Mouse (Mus musculus): Measurements from ENCODE around the gene Gjb3. TPM values are rescaled to one million over a fixed set of nuclear protein-coding genes. Genes with fewer than 3 reads are reported as not detected.

Gjb3 gene
- polyA plus RNA-seq, 1 experiment, result 3.2 TPM

DNA sequence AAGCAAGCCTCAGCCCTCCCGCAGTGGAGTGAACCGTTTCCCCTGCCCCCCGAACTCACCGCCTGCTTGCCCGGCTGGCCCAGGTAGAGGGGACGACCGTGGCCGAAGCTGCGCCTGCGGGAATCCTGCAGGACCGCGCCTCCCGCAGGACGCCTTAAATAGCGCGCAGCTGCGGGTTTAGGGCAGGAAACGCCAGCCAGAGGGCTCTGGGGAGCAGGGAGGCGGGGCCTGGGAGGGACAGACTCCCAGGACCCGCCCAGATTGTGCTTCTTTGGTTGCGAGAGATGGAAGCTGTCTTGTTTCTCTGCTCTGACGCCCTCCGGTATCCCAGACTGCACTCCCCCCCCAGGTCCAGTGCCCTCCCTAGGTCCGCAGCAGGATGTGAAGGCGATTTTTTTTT is 16.8 kb downstream of the Gjb3 start, which contains the start of gene Gja4:
Gene Gja4, minus strand, starts transcription at position 179 of the 400 bp plus-strand sequence.
- Histone ChIP-seq H3K4me1 (ENCODE audit: control insufficient read depth, insufficient read depth, low read length) (peaks cover 4% of the 10 kb centered on the region; the same call in 1 of the 2 replicates), H3K4me3 (ENCODE audit: control insufficient read depth, low read depth, low read length) (peak within 1 kb of the TSS; percentile 72), H3K36me3 (ENCODE audit: control insufficient read depth, insufficient read depth, low read length) (no peaks in the 10 kb centered on the region), H3K27me3 (ENCODE audit: control insufficient read depth, insufficient read depth, low read length) (no peaks in the 10 kb centered on the region), H3K27ac (ENCODE audit: control insufficient read depth, insufficient read depth, low read depth, low read length) (no peak within 1 kb of the TSS; the same call in 1 of the 2 replicates)
- no peak for TF ChIP-seq POLR2A (IDR thresholded peaks at IDR 0.05; ENCODE audit: control insufficient read depth, low read depth, low read length)
- no peak for TF ChIP-seq CTCF (IDR thresholded peaks at IDR 0.05; ENCODE audit: control insufficient read depth, insufficient read depth, insufficient replicate concordance, low read depth, low read length)

DNA sequence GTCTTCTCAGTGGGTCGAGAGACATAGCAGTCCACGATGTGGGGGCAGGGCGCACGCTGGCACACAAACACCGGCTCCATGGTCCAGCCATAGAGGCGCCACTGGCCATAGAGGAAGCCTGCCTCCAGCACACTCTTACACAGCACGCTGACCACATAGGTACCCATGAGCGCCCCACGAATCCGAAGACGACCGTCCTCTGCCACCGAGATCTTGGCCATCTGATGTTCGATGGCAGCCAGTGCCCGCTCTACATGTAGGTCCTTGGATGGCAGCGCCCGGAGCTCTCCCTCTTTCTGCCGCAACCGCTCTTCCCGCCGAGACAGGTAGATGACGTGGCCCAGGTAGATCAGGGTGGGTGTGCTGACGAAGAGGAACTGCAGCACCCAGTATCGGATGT is 18.3 kb downstream of the Gjb3 start:
- Histone ChIP-seq H3K4me1 (ENCODE audit: control insufficient read depth, insufficient read depth, low read length) (peaks cover 4% of the 10 kb centered on the region; the same call in 1 of the 2 replicates), H3K36me3 (ENCODE audit: control insufficient read depth, insufficient read depth, low read length) (no peaks in the 10 kb centered on the region), H3K4me3 (ENCODE audit: control insufficient read depth, low read depth, low read length) (no peak overlapping the region), H3K27me3 (ENCODE audit: control insufficient read depth, insufficient read depth, low read length) (no peaks in the 10 kb centered on the region), H3K27ac (ENCODE audit: control insufficient read depth, insufficient read depth, low read depth, low read length) (no peak overlapping the region)
- no peak for TF ChIP-seq CTCF (IDR thresholded peaks at IDR 0.05; ENCODE audit: control insufficient read depth, insufficient read depth, insufficient replicate concordance, low read depth, low read length)
- TF ChIP-seq POLR2A (IDR thresholded peaks at IDR 0.05; ENCODE audit: control insufficient read depth, low read depth, low read length), result no peak

DNA sequence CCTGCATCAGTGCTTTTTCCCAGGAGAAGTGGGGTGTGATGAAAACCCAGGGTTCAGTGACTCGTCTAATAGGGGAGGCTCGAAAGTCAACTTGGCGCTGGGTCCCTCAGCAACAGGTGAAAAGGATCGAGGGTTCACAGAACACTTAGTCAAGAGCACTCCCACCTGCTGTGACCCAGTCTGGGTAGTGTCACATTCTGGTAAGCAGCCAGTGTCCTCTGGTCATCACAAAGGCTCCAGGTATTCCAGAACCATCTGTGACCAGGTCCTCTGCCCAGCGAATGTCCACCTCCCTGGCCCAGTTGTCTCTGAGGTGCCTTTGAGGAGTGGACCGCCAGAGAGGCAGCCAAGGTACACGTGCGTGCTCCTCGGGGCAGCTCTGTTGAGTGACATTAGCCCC is 19.1 kb downstream of the Gjb3 start:
- TF ChIP-seq CTCF (IDR thresholded peaks at IDR 0.05; ENCODE audit: control insufficient read depth, insufficient read depth, insufficient replicate concordance, low read depth, low read length), result no peak
- TF ChIP-seq POLR2A (IDR thresholded peaks at IDR 0.05; ENCODE audit: control insufficient read depth, low read depth, low read length), result no peak
- no peaks in the 10 kb centered on the region for H3K36me3 ChIP-seq (ENCODE audit: control insufficient read depth, insufficient read depth, low read length)
- no peaks in the 10 kb centered on the region for H3K27me3 ChIP-seq (ENCODE audit: control insufficient read depth, insufficient read depth, low read length)
- peaks cover 4% of the 10 kb centered on the region; the same call in 1 of the 2 replicates for H3K4me1 ChIP-seq (ENCODE audit: control insufficient read depth, insufficient read depth, low read length)
- no peak overlapping the region for H3K4me3 ChIP-seq (ENCODE audit: control insufficient read depth, low read depth, low read length)
- H3K27ac ChIP-seq (ENCODE audit: control insufficient read depth, insufficient read depth, low read depth, low read length), result no peak overlapping the region

- TF ChIP-seq CTCF (IDR thresholded peaks at IDR 0.05; ENCODE audit: control insufficient read depth, insufficient read depth, insufficient replicate concordance, low read depth, low read length), result no peak
- no peak for TF ChIP-seq POLR2A (IDR thresholded peaks at IDR 0.05; ENCODE audit: control insufficient read depth, low read depth, low read length)
- Histone ChIP-seq H3K27ac (ENCODE audit: control insufficient read depth, insufficient read depth, low read depth, low read length) (no peak overlapping the region), H3K36me3 (ENCODE audit: control insufficient read depth, insufficient read depth, low read length) (no peaks in the 10 kb centered on the region), H3K4me3 (ENCODE audit: control insufficient read depth, low read depth, low read length) (no peak overlapping the region), H3K4me1 (ENCODE audit: control insufficient read depth, insufficient read depth, low read length) (no peaks in the 10 kb centered on the region), H3K27me3 (ENCODE audit: control insufficient read depth, insufficient read depth, low read length) (no peaks in the 10 kb centered on the region)
Observed at GRCm38 (mm10) chr4:127306915-127307314, 23.7 kb downstream of the Gjb3 start.

DNA sequence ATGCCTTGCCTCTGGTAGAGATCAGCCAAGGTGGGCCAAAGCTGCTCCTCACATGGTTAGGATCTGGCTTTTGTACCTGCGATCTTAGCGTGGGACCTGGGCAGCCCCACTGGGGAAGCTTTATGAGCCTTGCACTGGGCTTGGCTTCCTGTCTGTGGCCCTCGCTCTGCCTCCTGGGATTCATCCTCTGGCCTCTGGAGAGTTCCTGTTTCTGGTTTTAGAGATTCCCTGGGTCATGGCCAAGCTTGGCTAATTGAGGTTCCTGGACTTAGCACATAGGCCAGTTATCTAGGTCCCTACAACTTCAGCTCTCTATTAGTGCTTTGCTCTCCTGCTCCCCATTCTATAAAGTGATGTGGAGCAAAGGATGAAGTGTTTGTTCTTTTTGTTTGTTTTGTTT is 26.8 kb downstream of the Gjb3 start:
- H3K27me3 ChIP-seq (ENCODE audit: control insufficient read depth, insufficient read depth, low read length), result no peaks in the 10 kb centered on the region
- H3K4me3 ChIP-seq (ENCODE audit: control insufficient read depth, low read depth, low read length), result no peak overlapping the region
- TF ChIP-seq CTCF (IDR thresholded peaks at IDR 0.05; ENCODE audit: control insufficient read depth, insufficient read depth, insufficient replicate concordance, low read depth, low read length) (no peak), POLR2A (IDR thresholded peaks at IDR 0.05; ENCODE audit: control insufficient read depth, low read depth, low read length) (no peak)
- no peaks in the 10 kb centered on the region for H3K36me3 ChIP-seq (ENCODE audit: control insufficient read depth, insufficient read depth, low read length)
- H3K27ac ChIP-seq (ENCODE audit: control insufficient read depth, insufficient read depth, low read depth, low read length), result no peak overlapping the region
- H3K4me1 ChIP-seq (ENCODE audit: control insufficient read depth, insufficient read depth, low read length), result no peaks in the 10 kb centered on the region

DNA sequence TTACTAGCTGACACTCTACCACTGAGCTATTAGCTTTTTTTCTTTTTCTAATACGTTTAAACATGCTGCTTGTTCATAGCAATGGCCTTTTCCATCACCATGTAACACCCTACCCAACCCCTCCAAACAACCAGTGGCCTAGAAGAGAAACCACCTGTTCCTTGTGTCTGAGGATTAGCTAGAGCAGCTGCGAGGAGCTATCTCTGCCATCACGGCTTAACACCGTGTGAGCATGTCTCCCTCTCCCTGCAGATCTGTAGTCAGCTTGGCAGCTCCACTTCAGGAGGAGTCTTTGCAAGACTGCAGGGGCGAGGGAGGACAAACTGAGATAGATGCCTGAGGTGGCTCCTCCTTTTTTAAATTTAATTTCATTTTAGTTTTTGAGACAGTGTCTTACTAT is 30.1 kb downstream of the Gjb3 start:
- Histone ChIP-seq H3K27me3 (ENCODE audit: control insufficient read depth, insufficient read depth, low read length) (no peaks in the 10 kb centered on the region), H3K4me3 (ENCODE audit: control insufficient read depth, low read depth, low read length) (no peak overlapping the region), H3K36me3 (ENCODE audit: control insufficient read depth, insufficient read depth, low read length) (no peaks in the 10 kb centered on the region), H3K27ac (ENCODE audit: control insufficient read depth, insufficient read depth, low read depth, low read length) (no peak overlapping the region), H3K4me1 (ENCODE audit: control insufficient read depth, insufficient read depth, low read length) (no peaks in the 10 kb centered on the region)
- TF ChIP-seq POLR2A (IDR thresholded peaks at IDR 0.05; ENCODE audit: control insufficient read depth, low read depth, low read length) (no peak), CTCF (IDR thresholded peaks at IDR 0.05; ENCODE audit: control insufficient read depth, insufficient read depth, insufficient replicate concordance, low read depth, low read length) (no peak)

GRCm38 (mm10) chr4:127292631-127293030 is 38.0 kb downstream of the Gjb3 start:
- Histone ChIP-seq H3K4me1 (ENCODE audit: control insufficient read depth, insufficient read depth, low read length) (no peaks in the 10 kb centered on the region), H3K27ac (ENCODE audit: control insufficient read depth, insufficient read depth, low read depth, low read length) (no peak overlapping the region), H3K4me3 (ENCODE audit: control insufficient read depth, low read depth, low read length) (no peak overlapping the region), H3K36me3 (ENCODE audit: control insufficient read depth, insufficient read depth, low read length) (no peaks in the 10 kb centered on the region), H3K27me3 (ENCODE audit: control insufficient read depth, insufficient read depth, low read length) (no peaks in the 10 kb centered on the region)
- no peak for TF ChIP-seq CTCF (IDR thresholded peaks at IDR 0.05; ENCODE audit: control insufficient read depth, insufficient read depth, insufficient replicate concordance, low read depth, low read length)
- no peak for TF ChIP-seq POLR2A (IDR thresholded peaks at IDR 0.05; ENCODE audit: control insufficient read depth, low read depth, low read length)
